Mouse (Mus musculus): ENCODE data around the gene Prss27. TPM values are rescaled to one million over a fixed set of nuclear protein-coding genes. Genes with fewer than 3 reads are reported as not detected.

The Prss27 gene
- polyA plus RNA-seq, 1 experiment: not detected

GRCm38 (mm10) chr17:24036954-24037353 lies 990 bp upstream of the Prss27 start:
- TF ChIP-seq POLR2A (IDR thresholded peaks at IDR 0.05; ENCODE audit: borderline replicate concordance, extremely low read depth, insufficient read depth, insufficient read length, poor library complexity, severe bottlenecking): no peak
- no peak for TF ChIP-seq CTCF (IDR thresholded peaks at IDR 0.05; ENCODE audit: borderline replicate concordance, extremely low read depth, insufficient read depth, insufficient read length)
- DNase-seq (ENCODE audit: low read depth): no peak

GRCm38 (mm10) chr17:24037360-24037759 lies 584 bp upstream of the Prss27 start:
- no peak for TF ChIP-seq POLR2A (IDR thresholded peaks at IDR 0.05; ENCODE audit: borderline replicate concordance, extremely low read depth, insufficient read depth, insufficient read length, poor library complexity, severe bottlenecking)
- no peak for TF ChIP-seq CTCF (IDR thresholded peaks at IDR 0.05; ENCODE audit: borderline replicate concordance, extremely low read depth, insufficient read depth, insufficient read length)
- no peak for DNase-seq (ENCODE audit: low read depth)

GRCm38 (mm10) chr17:24044482-24044881 lies 6.5 kb downstream of the Prss27 start:
- no peak for DNase-seq (ENCODE audit: low read depth)
- TF ChIP-seq CTCF (IDR thresholded peaks at IDR 0.05; ENCODE audit: borderline replicate concordance, extremely low read depth, insufficient read depth, insufficient read length) (no peak), POLR2A (IDR thresholded peaks at IDR 0.05; ENCODE audit: borderline replicate concordance, extremely low read depth, insufficient read depth, insufficient read length, poor library complexity, severe bottlenecking) (no peak)

DNA sequence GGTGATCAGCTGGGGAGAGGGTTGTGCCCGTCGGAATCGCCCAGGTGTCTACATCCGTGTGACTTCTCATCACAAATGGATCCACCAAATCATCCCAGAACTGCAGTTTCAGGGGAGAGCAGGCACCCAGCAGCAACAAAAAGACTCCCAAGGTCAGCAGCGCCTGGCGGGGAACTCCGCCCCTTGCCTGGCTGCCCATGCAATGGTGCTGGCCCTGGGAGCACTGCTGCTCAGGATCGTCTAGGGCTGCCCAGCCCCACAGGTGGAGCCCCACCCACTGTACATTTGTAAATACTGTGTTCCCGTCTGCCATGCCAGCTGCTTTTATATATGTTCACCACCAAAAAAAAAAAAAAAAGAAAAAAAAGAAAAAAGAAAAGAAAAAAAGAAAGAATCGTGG lies 7.7 kb downstream of the Prss27 start:
- no peak for DNase-seq (ENCODE audit: low read depth)
- TF ChIP-seq POLR2A (IDR thresholded peaks at IDR 0.05; ENCODE audit: borderline replicate concordance, extremely low read depth, insufficient read depth, insufficient read length, poor library complexity, severe bottlenecking): no peak
- TF ChIP-seq CTCF (IDR thresholded peaks at IDR 0.05; ENCODE audit: borderline replicate concordance, extremely low read depth, insufficient read depth, insufficient read length): no peak

DNA sequence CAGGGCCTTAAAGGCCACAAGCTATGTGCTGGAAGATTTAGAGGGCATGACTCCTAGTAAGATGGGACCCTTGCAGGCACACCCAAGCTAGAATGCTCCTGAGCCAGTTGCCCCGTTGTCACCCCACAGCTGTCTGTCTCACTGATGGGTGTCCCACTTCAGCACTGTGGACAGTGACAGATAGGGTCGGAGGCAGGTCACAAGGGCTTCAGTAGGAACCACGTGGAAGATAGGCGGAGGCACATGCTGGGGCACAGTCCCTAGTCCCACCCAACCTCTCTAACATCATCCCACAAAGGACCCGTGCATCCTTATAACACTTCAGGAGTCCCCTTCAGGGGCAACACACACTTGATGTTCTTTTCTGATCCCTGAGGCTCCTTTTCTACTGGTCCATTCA lies 8.1 kb downstream of the Prss27 start:
- TF ChIP-seq CTCF (IDR thresholded peaks at IDR 0.05; ENCODE audit: borderline replicate concordance, extremely low read depth, insufficient read depth, insufficient read length): no peak
- no peak for TF ChIP-seq POLR2A (IDR thresholded peaks at IDR 0.05; ENCODE audit: borderline replicate concordance, extremely low read depth, insufficient read depth, insufficient read length, poor library complexity, severe bottlenecking)

DNA sequence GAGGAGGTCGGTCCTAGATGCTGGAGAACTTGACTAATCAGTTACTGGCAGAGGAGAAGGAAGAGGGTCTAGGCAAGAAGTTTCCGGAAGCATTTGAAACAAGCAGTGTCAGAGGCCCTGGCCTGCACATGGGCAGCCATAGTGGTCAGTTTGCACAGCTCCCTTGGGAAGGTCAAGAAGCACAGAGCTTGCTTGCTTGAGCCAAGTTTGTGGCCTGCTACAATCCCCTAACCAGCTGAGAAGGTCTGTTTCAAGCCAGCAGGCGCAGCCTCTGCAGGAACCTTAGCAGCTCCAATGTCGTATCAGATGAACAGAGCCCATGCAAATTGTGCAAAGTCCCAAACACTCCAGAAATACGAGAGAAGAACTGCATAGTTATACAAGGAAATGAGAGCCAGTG lies 10.1 kb downstream of the Prss27 start:
- DNase-seq (ENCODE audit: low read depth): no peak
- TF ChIP-seq POLR2A (IDR thresholded peaks at IDR 0.05; ENCODE audit: borderline replicate concordance, extremely low read depth, insufficient read depth, insufficient read length, poor library complexity, severe bottlenecking) (no peak), CTCF (IDR thresholded peaks at IDR 0.05; ENCODE audit: borderline replicate concordance, extremely low read depth, insufficient read depth, insufficient read length) (no peak)

More for the DNA sequence above, 8.1 kb downstream of the Prss27 start:
- DNase-seq (ENCODE audit: low read depth): no peak

DNA sequence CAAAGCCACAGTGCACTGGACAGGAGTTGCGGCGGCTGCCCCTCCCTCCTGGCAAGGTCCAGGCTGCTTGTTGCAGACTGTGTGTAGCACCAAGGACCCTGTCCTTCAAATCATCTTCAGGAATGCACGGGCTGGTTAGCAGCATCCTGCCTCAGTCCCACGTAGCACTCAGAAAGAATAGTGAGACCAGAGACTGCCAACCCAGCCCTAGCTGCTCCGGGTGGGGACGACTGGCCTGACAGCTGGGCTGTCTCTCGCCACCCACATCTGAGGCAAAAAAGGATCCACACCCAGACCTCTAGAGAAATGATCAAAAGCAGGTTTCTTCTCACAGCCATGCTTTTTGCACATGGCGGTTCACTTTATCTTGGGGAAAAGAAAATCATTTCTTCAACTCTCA lies 11.1 kb downstream of the Prss27 start:
- no peak for TF ChIP-seq POLR2A (IDR thresholded peaks at IDR 0.05; ENCODE audit: borderline replicate concordance, extremely low read depth, insufficient read depth, insufficient read length, poor library complexity, severe bottlenecking)

GRCm38 (mm10) chr17:24056636-24057625 lies 19.0 kb downstream of the Prss27 start:
- DNase-seq (ENCODE audit: low read depth): no peak
- TF ChIP-seq CTCF (IDR thresholded peaks at IDR 0.05; ENCODE audit: borderline replicate concordance, extremely low read depth, insufficient read depth, insufficient read length) (no peak), POLR2A (IDR thresholded peaks at IDR 0.05; ENCODE audit: borderline replicate concordance, extremely low read depth, insufficient read depth, insufficient read length, poor library complexity, severe bottlenecking) (no peak)

More for the DNA sequence above, 11.1 kb downstream of the Prss27 start:
- DNase-seq (ENCODE audit: low read depth): no peak

DNA sequence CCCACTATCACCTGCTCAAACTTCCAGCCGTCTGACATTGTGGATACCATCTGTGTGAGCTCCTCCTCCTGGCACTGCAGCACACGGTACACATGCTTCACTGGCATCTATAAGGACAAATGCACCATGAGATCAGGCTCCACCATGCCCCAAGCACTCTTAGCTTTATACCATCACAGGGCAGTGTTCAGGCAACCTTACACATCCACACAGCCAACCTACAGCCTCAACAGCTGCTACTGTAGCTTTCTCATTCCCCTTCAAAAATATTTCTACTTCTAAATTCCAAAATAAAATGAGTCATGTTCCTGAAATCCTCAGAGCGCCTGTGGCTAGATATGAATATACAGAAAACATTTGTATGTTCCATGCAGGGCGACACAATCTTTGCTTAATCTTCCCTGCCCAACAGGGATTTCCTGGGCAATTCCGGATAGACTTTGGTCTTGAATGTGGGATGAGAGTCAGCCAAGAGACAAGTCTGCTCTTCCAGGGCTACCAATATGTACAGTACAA lies 19.8 kb downstream of the Prss27 start:
- no peak for TF ChIP-seq CTCF (IDR thresholded peaks at IDR 0.05; ENCODE audit: borderline replicate concordance, extremely low read depth, insufficient read depth, insufficient read length)
- TF ChIP-seq POLR2A (IDR thresholded peaks at IDR 0.05; ENCODE audit: borderline replicate concordance, extremely low read depth, insufficient read depth, insufficient read length, poor library complexity, severe bottlenecking): no peak
- no peak for DNase-seq (ENCODE audit: low read depth)

DNA sequence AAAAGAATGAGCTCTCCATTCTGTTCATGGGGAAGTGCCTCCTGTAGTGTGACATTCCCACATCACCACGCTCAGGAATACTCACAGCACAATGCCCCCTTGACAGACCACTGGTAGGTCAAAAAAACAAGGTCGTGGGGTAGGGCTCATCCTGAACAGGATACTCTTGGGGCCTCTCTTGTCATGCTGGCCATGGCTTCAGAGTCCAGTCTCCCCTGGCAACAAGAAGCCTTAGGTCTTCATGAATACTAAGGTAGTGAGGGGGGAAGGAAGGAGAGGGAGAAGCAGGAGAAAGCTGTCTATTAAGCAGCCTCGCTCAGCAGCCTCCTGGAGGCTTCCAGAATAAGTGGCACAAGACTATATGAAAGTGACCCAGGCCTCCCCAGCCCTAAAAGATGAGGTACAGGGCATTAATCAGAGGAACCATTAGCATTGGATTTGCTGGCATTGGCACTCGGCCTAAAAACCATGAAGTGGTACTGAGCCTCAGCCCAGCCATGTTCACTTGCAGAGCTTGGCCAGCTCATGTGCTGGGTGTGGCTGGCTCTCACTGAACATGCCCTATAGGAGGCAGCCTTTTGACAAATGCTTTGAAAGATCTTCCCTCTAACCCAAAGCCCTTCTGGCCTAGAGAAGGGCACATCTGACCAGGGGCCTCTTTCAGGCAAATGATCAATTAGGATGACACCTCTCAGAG lies 24.7 kb downstream of the Prss27 start:
- no peak for DNase-seq (ENCODE audit: low read depth)
- TF ChIP-seq CTCF (IDR thresholded peaks at IDR 0.05; ENCODE audit: borderline replicate concordance, extremely low read depth, insufficient read depth, insufficient read length) (no peak), POLR2A (IDR thresholded peaks at IDR 0.05; ENCODE audit: borderline replicate concordance, extremely low read depth, insufficient read depth, insufficient read length, poor library complexity, severe bottlenecking) (no peak)

- peak; percentile 11 for DNase-seq (ENCODE audit: low read depth)
- TF ChIP-seq CTCF (IDR thresholded peaks at IDR 0.05; ENCODE audit: borderline replicate concordance, extremely low read depth, insufficient read depth, insufficient read length) (no peak), POLR2A (IDR thresholded peaks at IDR 0.05; ENCODE audit: borderline replicate concordance, extremely low read depth, insufficient read depth, insufficient read length, poor library complexity, severe bottlenecking) (no peak)
Measured at GRCm38 (mm10) chr17:24068271-24068670, 30.3 kb downstream of the Prss27 start.
